Mouse (Mus musculus) heart, embryonic 10.5 days (tissue): ENCODE data around the gene Aph1a. TPM values are rescaled to one million over a fixed set of nuclear protein-coding genes. Genes with fewer than 3 reads are reported as not detected.

ENCODE experiments used
- DNase-seq: peaks from one replicate; pipeline ENCODE4 v3.0.0-alpha.2; 2017; ENCODE audit warnings: low spot score
- H3K27ac ChIP-seq: fragments of 300-500 bp; sonication (generic); 2 replicates; pipeline ENCODE4 v1.5.1; 2016; ENCODE audit warnings: mild to moderate bottlenecking
- H3K27me3 ChIP-seq: fragments of 300-500 bp; sonication (generic); 2 replicates; pipeline ENCODE4 v1.6.1; 2016; ENCODE audit warnings: mild to moderate bottlenecking; ENCODE audit not compliant: poor library complexity, insufficient read depth, severe bottlenecking
- H3K36me3 ChIP-seq: fragments of 300-500 bp; sonication (generic); 2 replicates; pipeline ENCODE4 v1.6.1; 2016; ENCODE audit warnings: mild to moderate bottlenecking, moderate library complexity
- H3K4me1 ChIP-seq: fragments of 300-500 bp; sonication (generic); 2 replicates; pipeline ENCODE4 v1.6.1; 2016; ENCODE audit warnings: mild to moderate bottlenecking
- H3K4me3 ChIP-seq: fragments of 300-500 bp; sonication (generic); 2 replicates; pipeline ENCODE4 v1.5.1; 2016; ENCODE audit warnings: mild to moderate bottlenecking, moderate library complexity
- H3K9me3 ChIP-seq: fragments of 300-500 bp; sonication (generic); 2 replicates; pipeline ENCODE4 v1.6.1; 2016; ENCODE audit warnings: mild to moderate bottlenecking, moderate library complexity
- WGBS: fragments of 180-500 bp; shearing (Covaris S2); methylation state at CpG from one replicate; pipeline ENCODE4 v1.1.7; 2016; 5-methylcytosine and 5-hydroxymethylcytosine counted together
- polyA plus RNA-seq: library from polyadenylated mRNA; unstranded; fragments of >200 nt; fragmentation: Nextera tagmentation; extraction: Ambion mirVana; gene quantifications from 2 replicates; pipeline ENCODE4 v1.2.1, GENCODE M21; 2016

The Aph1a gene
- polyA plus RNA-seq, 1 experiment from 2014 or later, result 30.4 TPM

DNA sequence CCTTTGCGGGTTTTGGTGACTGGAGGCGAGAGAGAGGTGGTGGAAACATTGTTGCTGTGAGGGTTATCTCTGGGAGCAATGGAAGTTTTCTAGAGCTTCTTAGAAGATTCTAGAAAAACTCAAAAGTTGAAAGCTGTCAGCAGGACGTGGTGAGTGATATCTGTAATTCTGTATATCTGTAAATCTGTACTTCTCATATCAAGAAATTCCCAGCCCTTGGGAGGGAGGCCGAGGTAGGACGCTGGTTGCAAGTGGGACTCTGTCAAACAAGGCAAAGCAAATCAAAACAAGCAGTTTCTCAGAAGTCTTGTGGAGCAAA, 36.7 kb downstream of the Aph1a start:
- no peaks in the 10 kb centered on the region for H3K9me3 ChIP-seq
- H3K4me1 ChIP-seq, result peaks cover 15% of the 10 kb centered on the region
- no peaks in the 10 kb centered on the region for H3K27me3 ChIP-seq
- H3K36me3 ChIP-seq, result peaks cover 25% of the 10 kb centered on the region
- 4% methylated on average over 5 of the region's 5 CpGs for WGBS
- peak overlapping the region; percentile 83 for H3K4me3 ChIP-seq
- peak overlapping the region; percentile 96 for H3K27ac ChIP-seq
- DNase-seq, result no peak

GRCm38 (mm10) chr3:95931471-95931870, 37.7 kb downstream of the Aph1a start:
- 91% methylated on average over 1 of the region's 1 CpGs for WGBS
- Histone ChIP-seq H3K9me3 (no peaks in the 10 kb centered on the region), H3K4me3 (0 out of 2 replicates have a peak overlapping the region, but pooled peaks have one; percentile 83), H3K27ac (no peak overlapping the region), H3K36me3 (peaks cover 30% of the 10 kb centered on the region), H3K4me1 (peaks cover 15% of the 10 kb centered on the region), H3K27me3 (no peaks in the 10 kb centered on the region)
- no peak for DNase-seq

- H3K4me3 ChIP-seq, result 0 out of 2 replicates have a peak overlapping the region, but pooled peaks have one; percentile 0
- H3K4me1 ChIP-seq, result peaks cover 15% of the 10 kb centered on the region
- no peak overlapping the region for H3K27ac ChIP-seq
- WGBS, result 80% methylated on average over 1 of the region's 1 CpGs
- H3K27me3 ChIP-seq, result no peaks in the 10 kb centered on the region
- DNase-seq, result no peak
- H3K9me3 ChIP-seq, result no peaks in the 10 kb centered on the region
- H3K36me3 ChIP-seq, result peaks cover 37% of the 10 kb centered on the region
Observed at GRCm38 (mm10) chr3:95932157-95932556, 38.4 kb downstream of the Aph1a start.

DNA sequence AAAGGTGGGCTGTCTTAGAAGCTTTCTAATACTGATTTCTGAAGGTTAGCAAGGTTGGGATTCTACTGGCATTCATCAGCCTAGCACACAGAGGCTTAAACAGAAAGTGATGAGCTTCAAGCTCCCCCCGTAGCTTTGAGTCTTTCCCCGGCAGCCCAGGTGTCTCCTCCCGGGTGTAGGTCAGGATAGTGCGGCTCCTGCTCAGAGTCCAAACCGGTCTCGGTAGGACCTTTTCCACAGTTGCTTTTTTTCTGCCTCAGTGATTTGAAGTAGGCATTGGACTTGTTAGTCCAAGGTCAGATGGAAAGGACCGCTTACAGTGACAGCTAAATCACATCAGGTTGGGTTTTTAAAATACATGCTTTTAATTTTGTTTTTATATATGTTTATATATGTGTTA, 38.8 kb downstream of the Aph1a start:
- H3K36me3 ChIP-seq, result peaks cover 41% of the 10 kb centered on the region
- H3K27me3 ChIP-seq, result no peaks in the 10 kb centered on the region
- 0 out of 2 replicates have a peak overlapping the region, but pooled peaks have one; percentile 0 for H3K4me3 ChIP-seq
- no peaks in the 10 kb centered on the region for H3K9me3 ChIP-seq
- no peak overlapping the region for H3K27ac ChIP-seq
- DNase-seq, result no peak
- peaks cover 15% of the 10 kb centered on the region for H3K4me1 ChIP-seq
- 90% methylated on average over 7 of the region's 7 CpGs for WGBS

DNA sequence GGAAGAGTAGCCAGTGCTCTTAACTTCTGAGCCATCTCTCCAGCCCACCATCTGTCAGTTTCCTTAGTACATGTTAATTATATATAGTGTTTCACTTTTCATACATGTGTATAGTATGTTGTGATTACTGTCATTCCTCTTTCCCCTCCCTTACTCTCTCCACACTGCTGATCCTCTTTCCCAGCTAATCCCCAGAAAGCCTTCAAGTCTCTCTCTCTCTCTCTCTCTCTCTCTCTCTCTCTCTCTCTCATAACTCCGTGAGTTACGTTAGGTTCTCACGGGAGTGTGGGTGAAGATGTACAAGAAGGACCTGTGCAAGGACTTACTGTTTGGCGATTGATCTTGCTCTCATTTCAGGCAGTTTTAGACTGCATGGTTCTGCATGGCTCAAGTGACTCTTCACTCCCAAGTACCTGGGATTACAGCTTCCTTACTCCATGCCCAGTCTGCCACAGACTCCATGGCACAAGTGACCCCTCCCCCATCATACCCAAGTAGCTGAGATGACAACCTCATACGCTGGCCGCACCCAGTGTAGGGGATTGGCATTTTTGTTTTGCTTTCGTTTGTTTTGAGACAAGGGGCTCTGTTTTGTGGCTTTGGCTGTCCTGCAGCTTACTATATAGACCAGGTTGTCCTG, 39.5 kb downstream of the Aph1a start:
- DNase-seq, result no peak
- Histone ChIP-seq H3K4me1 (peaks cover 15% of the 10 kb centered on the region), H3K27ac (no peak overlapping the region), H3K4me3 (no peak overlapping the region), H3K9me3 (no peaks in the 10 kb centered on the region), H3K36me3 (peaks cover 48% of the 10 kb centered on the region), H3K27me3 (no peaks in the 10 kb centered on the region)
- 92% methylated on average over 7 of the region's 7 CpGs for WGBS

GRCm38 (mm10) chr3:95934448-95934847, 40.7 kb downstream of the Aph1a start:
- no peak for DNase-seq
- Histone ChIP-seq H3K27me3 (no peaks in the 10 kb centered on the region), H3K9me3 (no peaks in the 10 kb centered on the region), H3K4me3 (no peak overlapping the region), H3K4me1 (peaks cover 15% of the 10 kb centered on the region), H3K36me3 (peaks cover 60% of the 10 kb centered on the region), H3K27ac (no peak overlapping the region)
- 90% methylated on average over 1 of the region's 1 CpGs for WGBS

GRCm38 (mm10) chr3:95938217-95938616, 44.4 kb downstream of the Aph1a start:
- Histone ChIP-seq H3K9me3 (no peaks in the 10 kb centered on the region), H3K4me1 (no peaks in the 10 kb centered on the region), H3K36me3 (peaks cover 94% of the 10 kb centered on the region), H3K27ac (no peak overlapping the region), H3K27me3 (no peaks in the 10 kb centered on the region), H3K4me3 (no peak overlapping the region)
- 97% methylated on average over 8 of the region's 8 CpGs for WGBS
- DNase-seq, result no peak

GRCm38 (mm10) chr3:95938835-95939234, 45.1 kb downstream of the Aph1a start:
- no peak overlapping the region for H3K27ac ChIP-seq
- no peaks in the 10 kb centered on the region for H3K4me1 ChIP-seq
- H3K4me3 ChIP-seq, result no peak overlapping the region
- peaks cover 92% of the 10 kb centered on the region for H3K36me3 ChIP-seq
- 90% methylated on average over 15 of the region's 15 CpGs for WGBS
- H3K27me3 ChIP-seq, result no peaks in the 10 kb centered on the region
- H3K9me3 ChIP-seq, result no peaks in the 10 kb centered on the region
- no peak for DNase-seq

GRCm38 (mm10) chr3:95942749-95943148, 49.0 kb downstream of the Aph1a start:
- H3K9me3 ChIP-seq, result no peaks in the 10 kb centered on the region
- H3K27me3 ChIP-seq, result no peaks in the 10 kb centered on the region
- peaks cover 6% of the 10 kb centered on the region; the same call in 1 of the 2 replicates for H3K4me1 ChIP-seq
- 87% methylated on average over 6 of the region's 6 CpGs for WGBS
- peaks cover 91% of the 10 kb centered on the region for H3K36me3 ChIP-seq
- H3K4me3 ChIP-seq, result no peak overlapping the region
- H3K27ac ChIP-seq, result no peak overlapping the region
- no peak for DNase-seq

- Histone ChIP-seq H3K27me3 (no peaks in the 10 kb centered on the region), H3K4me1 (peaks cover 6% of the 10 kb centered on the region; the same call in 1 of the 2 replicates), H3K9me3 (no peaks in the 10 kb centered on the region), H3K36me3 (peaks cover 86% of the 10 kb centered on the region), H3K27ac (no peak overlapping the region), H3K4me3 (no peak overlapping the region)
- 96% methylated on average over 7 of the region's 7 CpGs for WGBS
- DNase-seq, result no peak
Observed at GRCm38 (mm10) chr3:95943226-95943625, 49.5 kb downstream of the Aph1a start.

GRCm38 (mm10) chr3:95944742-95945141, 51.0 kb downstream of the Aph1a start:
- 91% methylated on average over 8 of the region's 8 CpGs for whole genome bisulfite sequencing
- H3K27ac ChIP-seq, result no peak overlapping the region
- H3K36me3 ChIP-seq, result peaks cover 76% of the 10 kb centered on the region

DNA sequence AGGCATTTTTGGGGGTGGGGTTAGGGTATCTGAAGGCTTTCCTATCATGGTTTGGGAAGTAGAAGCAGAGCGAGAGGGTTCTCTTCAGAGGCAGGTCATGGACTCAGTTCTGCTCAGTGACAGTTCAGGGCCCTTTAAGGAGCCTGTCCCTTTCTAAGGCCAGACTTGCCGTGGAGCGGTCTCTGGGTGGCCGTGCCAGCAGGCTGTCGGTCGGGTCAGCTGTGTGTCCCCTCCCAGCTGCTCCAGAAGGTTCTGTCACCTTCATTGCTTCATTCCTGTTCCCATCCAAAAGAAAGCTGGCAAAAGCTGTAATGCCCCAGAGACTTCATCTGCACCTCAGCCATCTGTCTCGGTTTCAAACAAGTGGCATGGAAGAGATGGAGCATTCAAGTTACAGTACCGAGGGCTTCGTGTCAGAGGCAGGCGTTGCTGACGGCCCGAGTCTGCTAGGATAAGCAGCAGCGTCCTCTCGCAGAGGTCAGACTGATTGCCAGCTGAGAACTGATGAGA, 52.0 kb downstream of the Aph1a start:
- 70% methylated on average over 14 of the region's 14 CpGs for WGBS
- H3K9me3 ChIP-seq, result no peaks in the 10 kb centered on the region
- H3K4me1 ChIP-seq, result peaks cover 6% of the 10 kb centered on the region; the same call in 1 of the 2 replicates
- H3K27me3 ChIP-seq, result no peaks in the 10 kb centered on the region
- DNase-seq, result no peak
- no peak overlapping the region for H3K27ac ChIP-seq
- no peak overlapping the region for H3K4me3 ChIP-seq
- H3K36me3 ChIP-seq, result peaks cover 65% of the 10 kb centered on the region

More at GRCm38 (mm10) chr3:95944742-95945141, 51.0 kb downstream of the Aph1a start:
- no peak for DNase-seq
- Histone ChIP-seq H3K4me1 (peaks cover 6% of the 10 kb centered on the region; the same call in 1 of the 2 replicates), H3K4me3 (no peak overlapping the region), H3K27me3 (no peaks in the 10 kb centered on the region), H3K9me3 (no peaks in the 10 kb centered on the region)
